Mouse (Mus musculus): Measurements from ENCODE around the gene Tmem87b.

The Tmem87b gene

DNA sequence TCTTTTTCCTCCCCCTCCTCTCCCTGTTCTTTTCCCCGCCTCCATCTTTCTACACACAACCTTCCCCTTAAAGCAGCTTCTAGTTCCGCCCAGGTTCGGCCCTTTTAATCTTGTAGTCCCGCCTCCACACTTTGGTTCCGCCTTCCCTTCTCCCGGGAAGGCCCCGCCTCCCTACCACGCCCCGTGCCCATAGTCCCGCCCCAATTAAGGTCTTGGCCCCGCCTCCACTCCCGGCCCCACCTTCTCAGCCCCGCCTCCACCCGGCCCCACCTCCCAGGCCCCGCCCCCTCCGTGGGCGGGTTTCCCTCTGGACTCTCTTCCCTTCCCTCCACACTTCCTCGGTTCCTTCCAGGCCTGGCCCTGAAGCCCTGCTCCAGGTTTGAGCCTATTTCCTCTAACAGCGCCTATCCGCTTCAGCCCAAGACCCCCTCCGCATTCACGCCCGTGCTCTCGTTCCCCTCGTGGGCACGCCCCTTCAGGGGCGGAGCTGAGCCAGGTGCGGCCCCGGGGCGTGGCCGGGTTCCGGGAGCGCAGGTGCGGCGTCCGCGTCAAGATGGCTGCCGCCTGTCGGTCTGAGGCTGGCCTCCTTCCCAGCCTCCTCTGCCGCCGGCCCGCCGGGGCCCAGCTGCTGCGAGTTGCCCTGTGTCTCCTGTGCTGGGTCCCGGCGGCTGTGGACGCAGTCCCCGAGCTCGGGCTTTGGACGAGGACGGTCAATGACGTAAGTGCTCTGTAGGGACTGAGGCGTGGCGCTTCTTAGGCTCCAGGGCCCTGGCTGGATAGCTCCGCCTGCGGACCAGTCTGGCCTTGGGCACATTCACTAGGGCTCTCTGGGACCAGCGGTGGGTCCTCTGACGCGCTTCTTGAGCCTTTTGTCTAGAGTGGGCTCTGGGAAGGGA is at the start of gene Tmem87b:
Gene Tmem87b, plus strand, starts transcription at position 333 of the 896 bp plus-strand sequence.
- DNase-seq, result peak; percentile 97

DNA sequence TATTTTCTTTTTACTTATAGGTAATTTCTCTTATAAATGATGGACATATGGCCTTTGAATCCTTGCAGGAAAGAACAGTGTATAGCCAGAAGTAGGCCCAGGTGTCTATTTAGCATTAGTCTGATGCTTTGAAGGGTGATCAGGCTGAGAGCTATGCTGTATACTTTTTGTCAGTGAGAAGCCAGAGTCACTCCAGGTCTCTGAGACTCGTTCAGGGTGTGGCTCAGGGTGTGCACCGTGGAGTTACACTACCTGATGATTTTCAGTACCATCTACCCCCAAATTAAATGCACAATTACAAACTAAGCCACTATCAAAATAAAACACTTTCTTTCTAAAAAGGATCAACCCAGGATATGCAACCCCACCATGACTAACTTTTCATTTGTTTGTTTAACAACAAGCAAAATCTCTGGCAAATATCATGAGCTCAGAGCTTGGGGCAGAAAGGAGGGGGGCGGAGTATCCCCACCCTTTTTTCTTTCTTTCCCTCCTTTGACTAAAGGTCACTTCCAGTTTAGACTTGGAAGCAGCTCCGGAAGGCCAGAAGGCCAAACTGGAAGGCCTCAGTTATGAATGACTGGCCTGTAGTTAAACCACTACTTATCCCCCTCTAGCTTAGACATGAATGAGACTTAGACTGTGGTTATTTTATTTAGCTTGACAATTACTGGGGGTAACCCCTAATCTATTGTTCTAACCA is 49.2 kb upstream of the Tmem87b start:
- no peak for DNase-seq

DNA sequence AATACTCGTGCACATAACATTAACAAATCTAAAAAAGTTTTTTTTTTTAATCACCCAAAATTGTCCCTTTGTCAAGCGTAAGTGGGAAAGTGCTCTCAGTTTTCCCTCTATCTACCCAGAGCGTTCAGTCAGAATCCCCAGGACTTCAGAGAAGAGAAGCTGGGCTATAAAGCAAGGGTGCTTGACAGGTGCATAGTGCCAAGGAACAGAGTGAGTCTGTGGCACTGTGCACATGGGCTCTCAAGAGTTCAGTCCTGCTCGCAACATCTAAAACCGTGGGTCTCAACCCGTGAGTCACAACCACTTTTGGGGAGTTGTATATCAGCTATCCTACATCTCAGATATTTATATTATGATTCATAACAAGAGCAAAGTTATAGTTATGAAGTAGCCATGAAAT is 47.4 kb upstream of the Tmem87b start:
- DNase-seq, result no peak

DNA sequence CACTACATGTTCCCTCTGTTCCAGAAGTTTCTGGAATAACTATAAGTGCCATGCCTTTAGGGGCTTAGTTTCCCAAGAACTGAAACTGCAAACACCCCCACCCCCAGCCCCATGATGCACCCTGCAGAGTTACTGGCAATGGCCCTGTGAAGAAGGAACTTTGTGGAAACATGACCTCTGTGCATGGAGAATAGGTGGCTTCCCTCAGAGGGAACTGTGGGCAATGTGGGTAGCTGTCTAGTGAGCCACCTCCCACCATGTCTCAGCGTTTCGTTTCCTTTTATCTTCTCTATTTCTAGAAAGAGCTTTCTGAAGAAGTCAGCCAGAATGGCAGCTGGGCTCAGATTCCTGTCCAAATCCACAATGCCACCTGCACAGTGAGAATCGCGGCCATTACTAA is 46.9 kb upstream of the Tmem87b start:
- DNase-seq, result no peak

DNA sequence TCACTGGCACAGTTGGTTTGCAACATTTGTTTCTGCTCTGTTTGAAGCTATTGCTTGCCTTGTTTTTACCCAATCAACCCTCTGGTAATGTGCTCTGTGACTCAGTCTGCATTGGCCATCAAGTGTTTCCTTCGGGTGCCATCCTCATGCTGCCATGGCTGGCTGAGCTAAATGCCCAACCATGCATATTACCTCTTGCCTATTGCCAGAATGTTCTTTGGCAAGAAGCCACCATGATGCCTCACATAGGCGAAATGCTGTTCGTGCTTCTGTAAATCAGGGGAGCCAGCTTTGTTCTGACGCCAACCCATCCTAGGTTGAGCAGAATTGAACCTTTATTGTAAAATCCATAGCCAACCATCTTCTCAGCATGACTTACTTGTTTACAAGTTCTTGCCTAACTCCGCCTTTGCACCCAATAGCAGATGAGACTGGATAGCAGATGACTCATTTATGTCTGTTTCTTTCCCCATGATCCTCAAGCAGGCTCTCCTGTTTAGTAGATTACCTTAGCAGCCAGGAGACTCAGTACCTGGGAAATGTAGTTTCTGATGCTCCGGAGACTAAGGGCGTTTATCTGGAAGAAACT is 46.1 kb upstream of the Tmem87b start:
- no peak for DNase-seq

DNA sequence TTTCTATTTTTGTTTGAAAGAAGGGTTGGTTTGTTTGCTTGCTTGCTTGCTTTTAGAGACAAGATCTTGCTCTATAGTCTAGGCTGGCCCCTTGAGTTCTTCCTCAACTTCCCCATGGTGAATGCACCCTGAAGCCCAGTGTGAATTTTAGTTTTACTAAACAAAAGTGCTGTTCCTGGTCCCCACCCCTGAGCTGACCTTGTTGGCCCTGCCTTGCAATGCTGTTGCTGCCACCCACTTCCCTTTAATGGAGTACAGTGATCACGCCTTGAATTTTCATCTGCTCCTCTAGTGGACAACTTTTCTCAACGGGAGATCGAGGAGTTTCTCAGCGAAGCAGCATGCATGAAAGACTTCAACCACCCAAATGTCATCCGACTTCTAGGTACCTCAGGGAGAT is 35.7 kb upstream of the Tmem87b start:
- no peak for DNase-seq

DNA sequence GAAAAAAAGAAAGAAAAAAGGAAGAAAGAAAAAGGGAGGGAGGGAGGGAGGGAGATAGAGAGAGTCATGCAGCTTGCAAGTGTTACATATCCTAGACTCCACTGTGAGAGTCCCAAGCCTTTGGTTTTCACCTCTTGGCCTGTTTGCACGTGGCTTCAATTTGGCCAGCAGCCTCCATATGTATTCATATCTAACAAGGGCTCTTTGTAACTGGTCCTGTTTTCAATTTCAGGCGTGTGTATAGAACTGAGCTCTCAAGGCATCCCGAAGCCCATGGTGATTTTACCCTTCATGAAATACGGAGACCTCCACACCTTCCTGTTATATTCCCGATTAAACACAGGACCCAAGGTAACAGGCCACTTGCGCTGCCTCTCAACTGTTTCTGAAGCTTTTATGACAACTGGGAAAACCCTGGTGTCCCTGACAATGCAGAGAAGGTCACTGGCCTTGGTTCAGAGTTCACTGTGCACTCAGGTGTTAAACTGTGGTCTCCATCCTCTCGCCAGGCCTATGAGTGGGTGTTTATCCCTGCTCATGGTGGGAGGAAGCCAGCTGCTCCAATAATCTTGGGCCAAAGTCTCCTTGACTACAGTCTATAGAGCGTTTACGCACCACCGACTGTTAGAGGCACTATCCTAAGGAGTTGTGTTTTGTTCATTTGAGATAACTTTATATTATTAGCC is 34.1 kb upstream of the Tmem87b start:
- DNase-seq, result no peak

DNA sequence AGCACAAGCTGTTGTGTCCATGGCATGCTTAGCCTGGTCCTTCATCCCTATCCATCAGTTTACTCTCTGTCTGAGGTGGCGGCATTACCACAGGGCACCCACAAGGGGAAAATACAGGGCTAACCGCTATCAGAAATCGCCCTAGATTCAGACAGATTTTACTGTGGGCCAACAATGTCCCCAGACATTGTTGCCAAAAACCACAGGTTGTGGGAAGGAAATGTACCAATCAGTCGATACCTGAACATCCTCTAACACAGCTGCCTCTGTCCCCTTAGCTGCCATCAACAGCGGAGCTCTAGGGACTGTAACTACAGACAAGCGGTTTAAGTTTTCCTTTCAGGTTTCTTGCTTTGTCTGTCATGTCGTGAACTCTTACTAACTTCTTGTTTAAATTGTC is 33.1 kb upstream of the Tmem87b start:
- no peak for DNase-seq

DNA sequence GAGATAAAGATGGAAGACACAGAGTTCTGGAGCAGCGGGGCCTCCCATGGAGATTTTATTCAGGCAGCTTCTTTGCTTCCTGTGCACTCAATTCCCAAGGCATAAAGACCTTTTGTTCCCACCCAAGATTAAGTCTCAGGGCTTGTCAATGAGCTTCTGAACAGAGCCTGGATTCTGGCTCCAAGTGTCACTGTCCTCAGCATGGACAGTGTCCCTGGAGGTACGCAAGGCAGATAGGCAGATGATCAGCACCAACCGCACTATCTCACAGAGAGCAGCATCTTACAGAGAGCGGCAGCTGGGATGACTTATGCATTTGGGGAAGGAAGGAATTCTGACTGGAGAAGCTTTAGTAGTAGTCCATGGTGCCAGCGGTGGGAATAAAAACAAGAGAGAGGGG is 31.6 kb upstream of the Tmem87b start:
- DNase-seq, result no peak

DNA sequence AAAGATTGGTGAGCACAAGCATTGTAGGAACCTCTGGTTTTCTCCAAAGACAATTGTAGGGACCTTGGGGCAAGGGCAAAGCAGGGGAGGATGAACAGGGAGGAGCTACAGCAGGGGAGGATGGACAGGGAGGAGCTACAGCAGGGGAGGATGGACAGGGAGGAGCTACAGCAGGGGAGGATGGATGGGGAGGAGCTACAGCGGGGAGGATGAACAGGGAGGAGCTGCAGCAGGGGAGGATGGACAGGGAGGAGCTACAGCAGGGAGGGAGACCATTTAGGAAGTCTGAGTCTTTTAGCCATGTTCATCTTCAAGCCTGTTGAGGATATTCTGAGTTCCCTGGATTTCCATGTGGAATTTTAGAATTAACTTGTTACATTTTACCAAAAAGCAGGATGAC is 31.1 kb upstream of the Tmem87b start:
- no peak for DNase-seq

DNA sequence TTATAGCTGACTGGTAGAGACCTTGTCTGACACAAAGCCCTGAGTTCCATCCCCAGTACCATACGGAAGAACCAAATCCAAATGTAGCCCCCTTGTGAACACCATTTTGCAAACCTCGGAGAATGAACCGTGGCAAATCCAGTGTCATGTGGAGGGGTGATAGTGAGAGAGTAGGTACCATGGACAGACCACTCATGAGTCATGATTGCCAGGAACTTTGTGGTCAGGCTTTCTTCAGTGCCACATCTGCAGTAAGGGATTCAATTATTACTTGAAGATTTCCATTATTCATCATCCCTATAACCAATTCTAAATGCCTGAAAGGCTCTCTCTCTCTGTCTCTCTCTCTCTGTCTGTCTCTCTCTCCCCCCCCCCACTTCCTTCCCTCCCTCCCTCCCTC is 30.1 kb upstream of the Tmem87b start:
- DNase-seq, result no peak

DNA sequence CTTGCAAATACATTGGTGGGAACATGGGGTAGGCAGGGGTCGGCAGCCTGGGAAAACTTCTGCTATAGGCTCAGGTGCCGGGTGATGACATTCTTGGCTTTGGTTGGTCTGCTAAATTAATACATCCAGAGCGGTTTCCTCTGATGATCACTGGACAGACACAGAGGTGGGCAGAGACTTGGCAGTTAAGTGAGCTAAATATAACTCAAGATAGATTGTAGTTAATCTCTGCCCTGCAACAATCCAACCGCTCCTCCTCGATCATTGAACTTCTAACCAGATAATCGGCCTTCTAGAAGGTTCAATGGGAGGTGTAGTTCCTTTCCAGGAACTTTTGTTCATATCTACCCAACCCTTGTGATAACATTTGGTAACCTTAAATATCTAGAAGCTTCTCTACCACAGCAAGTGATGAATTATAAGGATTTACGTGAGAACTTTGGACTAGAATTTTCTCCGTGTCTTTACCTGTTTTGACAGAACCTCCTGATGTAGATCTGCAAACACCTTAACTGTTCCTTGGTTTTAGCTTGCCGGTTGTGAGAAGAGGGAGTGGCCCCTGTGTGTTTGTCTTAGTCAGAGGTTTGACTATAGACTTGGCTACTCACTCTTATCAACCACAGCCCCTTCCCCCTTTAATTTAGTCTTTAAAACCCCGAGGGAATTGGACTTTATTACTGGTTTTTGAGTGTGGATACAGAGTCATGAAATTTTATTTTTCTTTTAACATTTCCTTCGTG is 26.9 kb upstream of the Tmem87b start:
- DNase-seq, result no peak

DNA sequence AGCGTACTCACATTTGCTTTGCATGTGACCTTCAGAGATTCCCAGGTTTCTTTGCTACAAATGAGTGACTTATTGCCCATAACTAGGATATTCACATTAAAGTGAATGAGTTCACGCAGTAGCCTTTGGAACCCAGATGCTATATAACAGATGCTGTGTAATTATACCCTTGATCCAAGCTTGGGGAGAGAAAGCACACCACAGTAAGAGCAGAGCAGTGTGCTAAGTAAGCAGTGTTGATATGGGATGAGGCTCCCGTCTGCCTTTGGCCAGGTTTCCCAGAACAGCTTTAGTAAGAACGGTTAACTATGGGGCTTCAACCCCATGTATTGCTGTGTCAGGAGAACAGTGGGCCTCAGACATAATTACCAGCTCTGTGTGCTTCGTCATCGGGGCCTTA is 24.0 kb upstream of the Tmem87b start:
- DNase-seq, result no peak

DNA sequence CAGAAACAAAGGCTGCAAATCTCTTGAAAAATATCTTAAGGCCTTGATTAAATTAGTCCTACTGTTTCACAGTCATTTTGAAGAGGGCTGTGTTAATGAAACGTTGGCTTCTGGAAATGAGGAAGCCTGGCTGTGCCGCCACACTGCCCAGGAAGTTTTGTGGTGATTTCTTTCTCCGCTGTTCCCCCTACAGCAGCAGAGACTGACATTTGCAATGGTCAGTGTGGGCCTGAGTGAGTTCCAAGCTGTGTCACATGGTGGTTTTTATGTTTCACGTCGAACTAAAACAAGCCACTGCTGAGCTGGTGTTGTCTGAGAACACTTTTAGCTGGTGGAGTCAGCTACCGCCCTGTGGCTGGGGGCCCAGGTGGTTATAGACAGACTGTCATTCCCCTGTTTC is 21.5 kb upstream of the Tmem87b start:
- DNase-seq, result no peak

DNA sequence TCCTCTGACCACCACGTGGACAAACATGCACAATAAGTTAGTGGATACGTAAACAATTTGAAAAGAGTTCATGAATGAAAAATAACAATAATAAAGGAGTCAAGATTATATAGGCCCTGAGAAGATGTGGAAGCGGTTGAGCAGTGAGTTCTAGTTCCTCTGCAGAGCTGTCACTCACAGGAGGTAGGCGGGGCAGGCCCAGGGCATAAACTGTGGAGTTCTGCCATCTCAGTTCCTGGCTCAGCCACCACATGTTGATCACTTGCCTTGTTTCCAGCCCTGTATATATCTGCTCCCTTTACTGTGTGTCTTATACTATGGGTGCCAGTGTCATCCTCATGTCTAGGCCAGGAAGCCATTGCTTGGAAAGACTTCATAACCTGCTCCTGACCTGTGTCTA is 14.5 kb upstream of the Tmem87b start:
- DNase-seq, result no peak

DNA sequence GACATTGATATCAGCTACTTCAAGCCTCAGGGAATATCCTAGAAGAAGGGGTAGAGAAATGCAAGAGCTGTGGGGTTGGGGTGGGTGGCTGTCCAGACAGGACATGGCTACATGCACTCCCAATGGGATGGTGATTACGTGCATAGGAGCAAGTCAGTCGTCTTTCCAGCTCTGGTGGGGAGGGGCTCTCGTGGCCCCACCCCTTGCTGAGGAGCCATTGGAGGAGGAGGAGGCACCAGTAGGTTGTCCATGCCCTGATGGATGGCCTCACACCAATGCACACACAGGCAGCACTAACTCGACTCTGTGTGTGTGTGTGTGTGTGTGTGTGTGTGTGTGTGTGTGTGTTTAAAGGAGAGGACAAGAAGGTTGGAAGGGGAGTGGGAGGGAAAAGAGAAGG is 12.6 kb upstream of the Tmem87b start:
- DNase-seq, result no peak

DNA sequence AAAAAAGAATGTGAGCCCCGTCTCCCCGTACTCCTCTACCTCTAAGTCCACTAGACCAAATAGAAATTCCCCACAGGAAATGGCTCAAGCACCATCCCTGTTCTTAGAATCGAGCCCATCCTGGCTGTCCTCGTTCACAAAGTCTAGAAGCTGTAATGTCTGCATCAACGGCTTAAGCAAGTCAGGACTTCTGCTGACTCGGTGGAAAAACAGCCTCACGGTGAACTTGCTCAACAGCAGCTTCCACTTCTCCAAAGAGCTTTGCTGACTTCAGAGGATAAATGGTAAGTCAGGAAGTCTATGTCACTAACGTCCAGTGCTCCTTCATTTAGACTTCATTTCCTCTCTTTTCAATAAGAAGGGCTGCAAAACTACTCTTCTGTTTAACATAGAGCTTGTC is 11.4 kb upstream of the Tmem87b start:
- DNase-seq, result no peak

DNA sequence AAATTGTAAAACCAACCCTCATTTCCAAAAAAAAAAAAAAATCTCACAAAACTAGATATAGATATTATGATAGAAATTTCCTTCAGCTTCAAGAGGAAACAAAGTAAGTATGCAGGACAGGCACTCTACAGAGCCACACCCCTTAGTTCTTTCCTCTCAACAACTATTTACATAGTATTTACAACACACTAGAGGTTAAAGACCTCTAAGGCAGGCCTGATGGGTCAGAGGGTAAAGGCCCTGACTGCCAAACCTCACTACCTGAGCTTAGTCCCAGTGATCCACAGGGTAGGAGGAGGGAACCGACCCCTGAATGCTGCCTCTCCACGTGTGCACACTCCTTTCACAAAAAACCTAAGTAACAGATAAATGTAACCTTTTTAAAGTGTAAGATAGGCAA is 5.2 kb upstream of the Tmem87b start:
- no peak for DNase-seq

DNA sequence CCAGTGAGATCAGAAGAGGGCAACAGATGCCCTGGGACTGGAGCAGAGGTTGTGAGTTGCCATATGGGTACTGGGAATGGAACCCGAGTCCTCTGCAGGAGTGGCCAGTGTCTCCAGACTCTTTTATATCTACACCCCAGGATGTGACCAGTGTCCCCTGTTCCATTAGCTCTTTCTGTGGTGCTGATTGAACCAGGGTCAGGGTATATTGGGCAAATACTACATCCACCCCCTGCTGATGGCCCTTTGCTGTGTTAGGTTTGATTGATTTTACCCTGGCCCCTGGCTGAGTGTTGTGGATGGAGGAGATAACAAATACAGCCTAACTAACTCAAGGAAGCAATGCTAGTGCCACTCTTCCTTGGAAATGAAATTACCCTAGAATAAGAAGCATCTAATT is 1.6 kb upstream of the Tmem87b start:
- DNase-seq, result peak; percentile 57

DNA sequence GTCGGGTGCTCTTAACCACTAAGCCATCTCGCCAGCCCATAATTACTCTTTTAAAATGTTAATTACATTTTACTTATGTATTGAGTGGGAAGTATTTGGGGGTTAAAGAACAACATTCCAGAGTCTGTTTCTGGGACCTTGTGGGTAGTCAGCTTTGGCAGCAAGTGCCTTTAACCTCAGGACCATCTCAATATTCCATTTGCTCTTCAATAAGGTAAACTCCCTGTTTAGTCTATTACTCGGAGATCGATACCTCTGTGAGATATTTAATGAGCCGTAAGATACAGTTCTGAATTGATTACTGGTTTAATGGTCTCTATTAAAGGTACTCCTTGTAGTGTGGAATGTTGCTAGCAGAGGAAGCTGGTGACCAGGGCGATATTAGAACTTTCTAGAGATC is 1.0 kb upstream of the Tmem87b start:
- DNase-seq, result no peak

DNA sequence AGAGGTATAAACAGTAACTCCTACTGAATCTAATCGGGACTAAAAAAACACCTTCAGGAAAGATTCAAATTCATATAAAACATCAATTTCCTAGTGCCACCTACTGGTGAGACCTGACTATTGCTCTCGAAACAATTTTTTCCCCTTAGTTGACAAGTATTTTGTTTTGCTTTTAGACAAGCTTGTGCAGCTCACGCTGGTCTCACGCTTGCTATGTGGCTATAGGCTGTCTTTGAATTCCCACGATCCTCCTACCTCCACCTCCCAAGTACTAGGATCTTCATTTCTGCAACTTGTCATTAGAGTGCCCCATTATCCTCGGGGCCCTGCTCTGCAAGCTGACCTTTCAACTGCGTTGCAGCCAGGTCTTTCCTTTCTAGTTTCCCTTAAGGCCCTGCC is 532 bp upstream of the Tmem87b start:
- peak; percentile 91 for DNase-seq

DNA sequence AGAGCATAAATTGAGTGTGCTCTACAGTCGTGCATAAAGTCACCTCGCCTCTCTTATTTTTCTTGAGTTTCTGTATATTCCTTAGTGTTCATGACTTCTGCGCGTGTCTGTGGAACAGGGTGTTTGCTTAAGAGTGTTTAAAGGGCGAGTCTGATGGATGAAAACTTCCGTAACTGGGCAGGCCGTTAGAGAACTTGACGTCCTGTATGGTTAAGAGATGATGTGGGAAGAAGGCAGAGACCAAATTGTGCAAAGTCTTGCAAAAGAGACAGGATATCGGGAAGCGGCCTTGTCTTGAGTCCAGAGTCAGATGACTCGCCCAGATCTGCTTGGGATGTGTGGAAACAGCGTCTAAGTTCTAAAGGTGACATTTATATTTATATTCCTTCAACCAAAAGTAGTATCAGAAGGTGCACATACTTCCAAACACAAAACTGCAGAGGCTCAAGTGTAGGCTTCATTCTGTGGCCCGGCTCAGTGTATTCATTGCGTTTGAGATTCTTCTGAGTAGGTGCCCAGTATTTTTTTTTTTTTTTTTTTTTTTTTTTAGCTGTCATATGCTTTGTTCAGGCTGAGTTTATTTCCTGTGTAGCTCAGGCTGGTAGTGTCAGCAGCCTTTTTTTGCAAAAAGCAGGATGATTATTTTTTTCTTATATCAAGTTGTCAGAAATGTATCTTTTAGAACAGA is 1.2 kb downstream of the Tmem87b start:
- peak; percentile 48 for DNase-seq
